Mouse (Mus musculus) midbrain, embryonic 11.5 days (tissue): Measurements from ENCODE around the gene Baiap2l1. TPM values are rescaled to one million over a fixed set of nuclear protein-coding genes. Genes with fewer than 3 reads are reported as not detected.
A peak's percentile ranks its signal among the peaks of the same experiment; 100 is the strongest.

ENCODE experiments used
- ATAC-seq: fragments of 200-750 bp; cut with Nextera tagmentation; 2 replicates; pipeline ENCODE4 v1.8.0; 2017; ENCODE audit warnings: moderate TSS enrichment, moderate library complexity; ENCODE audit not compliant: low FRiP score
- DNase-seq: peaks from one replicate; pipeline ENCODE4 v3.0.0; 2015; ENCODE audit warnings: low spot score; ENCODE audit errors: missing footprints
- H3K27ac ChIP-seq: fragments of 300-500 bp; sonication (generic); 2 replicates; pipeline ENCODE4 v1.5.1; 2014; ENCODE audit warnings: low read depth, low read length
- H3K27me3 ChIP-seq: fragments of 300-500 bp; sonication (generic); 2 replicates; pipeline ENCODE4 v1.6.1; 2014; ENCODE audit warnings: mild to moderate bottlenecking, low read length, moderate library complexity, mixed read lengths; ENCODE audit not compliant: control insufficient read depth, insufficient read depth
- H3K36me3 ChIP-seq: fragments of 300-500 bp; sonication (generic); 2 replicates; pipeline ENCODE4 v1.6.1; 2014; ENCODE audit warnings: mild to moderate bottlenecking, low read length, moderate library complexity, mixed read lengths; ENCODE audit not compliant: control insufficient read depth, insufficient read depth
- H3K4me1 ChIP-seq: fragments of 300-500 bp; sonication (generic); 2 replicates; pipeline ENCODE4 v1.6.1; 2014; ENCODE audit warnings: low read length; ENCODE audit not compliant: control insufficient read depth, insufficient read depth
- H3K4me2 ChIP-seq: fragments of 300-500 bp; sonication (generic); 2 replicates; pipeline ENCODE4 v1.6.1; 2014; ENCODE audit warnings: mild to moderate bottlenecking, moderate library complexity
- H3K4me3 ChIP-seq: fragments of 300-500 bp; sonication (generic); 2 replicates; pipeline ENCODE4 v1.5.1; 2014; ENCODE audit warnings: low read depth, low read length
- H3K9ac ChIP-seq: fragments of 300-500 bp; sonication (generic); 2 replicates; pipeline ENCODE4 v1.6.1; 2014; ENCODE audit warnings: low read length
- H3K9me3 ChIP-seq: fragments of 300-500 bp; sonication (generic); 2 replicates; pipeline ENCODE4 v1.6.1; 2016; ENCODE audit warnings: low read length; ENCODE audit not compliant: control insufficient read depth
- WGBS: fragments of 180-500 bp; shearing (Covaris S2); extraction: QIAGEN DNeasy Blood & Tissue Kit; methylation state at CpG from one replicate; pipeline ENCODE4 v1.1.7; 2014; 5-methylcytosine and 5-hydroxymethylcytosine counted together
- polyA plus RNA-seq: library from polyadenylated mRNA; unstranded; fragments of >200 nt; fragmentation: Nextera tagmentation; extraction: Ambion mirVana; gene quantifications from 2 replicates; pipeline ENCODE4 v1.2.1, GENCODE M21; 2014

The Baiap2l1 gene
- polyA plus RNA-seq, 1 experiment from 2014 or later, result 2.4 TPM

DNA sequence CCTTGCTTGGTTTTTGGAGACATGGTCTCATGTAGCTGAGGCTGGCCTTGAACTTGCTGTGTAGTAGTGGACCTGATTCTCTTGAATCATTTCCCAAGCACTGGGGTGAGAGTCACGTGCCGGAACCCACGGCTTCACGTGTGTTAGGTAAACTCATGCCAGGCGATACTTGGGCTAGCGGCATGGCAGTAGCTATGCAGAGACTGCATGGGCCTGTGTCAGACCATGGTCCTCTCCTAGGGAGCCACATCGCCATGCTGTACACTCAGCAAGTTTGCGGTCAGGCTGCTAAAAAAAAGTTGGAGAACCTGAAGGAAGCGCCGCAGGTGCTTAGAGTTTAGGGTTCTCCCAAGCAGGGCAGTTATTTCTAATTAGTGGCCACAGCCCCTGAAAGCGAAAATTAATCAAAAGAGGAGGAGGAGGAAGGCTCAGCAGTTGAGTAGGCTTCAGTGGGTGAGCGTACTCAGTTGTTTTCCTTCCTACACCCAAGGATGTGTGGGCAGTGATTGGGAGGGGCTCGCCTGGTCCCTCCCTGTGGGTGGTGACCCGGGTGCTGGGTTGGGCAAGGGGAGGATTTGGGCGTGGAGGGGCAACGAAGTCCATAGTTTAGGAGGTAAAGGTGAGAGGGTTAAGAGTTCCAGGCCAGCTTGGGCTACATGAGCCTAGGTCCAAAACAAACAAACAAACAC is 103.6 kb downstream of the Baiap2l1 start:
- Histone ChIP-seq H3K36me3 (peaks cover 3% of the 10 kb centered on the region; the same call in 1 of the 2 replicates), H3K4me3 (peak overlapping the region; percentile 99), H3K4me1 (peaks cover 29% of the 10 kb centered on the region), H3K9ac (peak overlapping the region; percentile 40; the same call in 1 of the 2 replicates), H3K9me3 (peaks cover 5% of the 10 kb centered on the region; the same call in 1 of the 2 replicates), H3K27me3 (no peaks in the 10 kb centered on the region), H3K27ac (no peak overlapping the region), H3K4me2 (peak overlapping the region; percentile 87)
- DNase-seq (no peak), ATAC-seq (peak; percentile 8; the same call in 1 of the 2 replicates)
- 59% methylated on average over 16 of the region's 16 CpGs for WGBS

DNA sequence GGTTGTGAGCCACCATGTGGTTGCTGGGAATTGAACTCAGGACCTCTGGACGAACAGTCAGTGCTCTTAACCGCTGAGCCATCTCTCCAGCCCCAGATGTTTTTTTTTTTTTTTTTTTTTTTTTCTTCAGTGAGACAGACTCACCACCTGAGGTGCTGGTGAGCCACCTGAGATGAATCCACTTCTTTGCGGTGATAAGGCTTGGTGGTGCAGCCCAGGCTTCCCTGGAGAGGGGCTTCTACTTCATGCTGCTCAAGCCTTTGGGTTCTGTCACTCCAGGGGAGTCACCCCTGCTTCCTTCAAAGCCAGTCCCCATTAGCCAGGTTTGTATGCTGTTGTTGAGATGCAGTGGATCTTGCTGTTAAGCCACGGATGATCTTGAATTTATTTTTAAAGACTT is 104.7 kb downstream of the Baiap2l1 start:
- Histone ChIP-seq H3K4me1 (peaks cover 19% of the 10 kb centered on the region), H3K4me3 (no peak overlapping the region), H3K4me2 (no peak overlapping the region), H3K9ac (no peak overlapping the region), H3K27ac (no peak overlapping the region), H3K27me3 (no peaks in the 10 kb centered on the region), H3K36me3 (no peaks in the 10 kb centered on the region), H3K9me3 (peaks cover 5% of the 10 kb centered on the region; the same call in 1 of the 2 replicates)
- no peak for ATAC-seq
- WGBS, result 80% methylated on average over 4 of the region's 4 CpGs
- DNase-seq, result no peak

GRCm38 (mm10) chr5:144251876-144252577 is 105.9 kb downstream of the Baiap2l1 start:
- H3K9ac ChIP-seq, result no peak overlapping the region
- H3K27me3 ChIP-seq, result no peaks in the 10 kb centered on the region
- no peak for DNase-seq
- H3K4me2 ChIP-seq, result no peak overlapping the region
- ATAC-seq, result no peak
- no peak overlapping the region for H3K27ac ChIP-seq
- no peaks in the 10 kb centered on the region for H3K36me3 ChIP-seq
- H3K4me1 ChIP-seq, result peaks cover 8% of the 10 kb centered on the region
- H3K9me3 ChIP-seq, result peaks cover 5% of the 10 kb centered on the region; the same call in 1 of the 2 replicates
- no peak overlapping the region for H3K4me3 ChIP-seq
- 91% methylated on average over 13 of the region's 13 CpGs for WGBS

- WGBS, result 81% methylated on average over 3 of the region's 3 CpGs
- no peak for ATAC-seq
- no peak for DNase-seq
- Histone ChIP-seq H3K4me1 (peaks cover 3% of the 10 kb centered on the region; the same call in 1 of the 2 replicates), H3K27ac (no peak overlapping the region), H3K27me3 (no peaks in the 10 kb centered on the region), H3K36me3 (no peaks in the 10 kb centered on the region), H3K4me3 (no peak overlapping the region), H3K9me3 (peaks cover 5% of the 10 kb centered on the region; the same call in 1 of the 2 replicates), H3K4me2 (no peak overlapping the region), H3K9ac (no peak overlapping the region)
These were observed 108.0 kb downstream of the Baiap2l1 start for GRCm38 (mm10) chr5:144249871-144250270.

- Histone ChIP-seq H3K9ac (no peak overlapping the region), H3K4me1 (no peaks in the 10 kb centered on the region), H3K27me3 (no peaks in the 10 kb centered on the region), H3K4me2 (no peak overlapping the region), H3K27ac (no peak overlapping the region), H3K4me3 (no peak overlapping the region), H3K9me3 (peaks cover 5% of the 10 kb centered on the region; the same call in 1 of the 2 replicates), H3K36me3 (no peaks in the 10 kb centered on the region)
- DNase-seq (no peak), ATAC-seq (no peak)
- 86% methylated on average over 10 of the region's 10 CpGs for WGBS
These were observed 109.9 kb downstream of the Baiap2l1 start for GRCm38 (mm10) chr5:144247906-144248585.

DNA sequence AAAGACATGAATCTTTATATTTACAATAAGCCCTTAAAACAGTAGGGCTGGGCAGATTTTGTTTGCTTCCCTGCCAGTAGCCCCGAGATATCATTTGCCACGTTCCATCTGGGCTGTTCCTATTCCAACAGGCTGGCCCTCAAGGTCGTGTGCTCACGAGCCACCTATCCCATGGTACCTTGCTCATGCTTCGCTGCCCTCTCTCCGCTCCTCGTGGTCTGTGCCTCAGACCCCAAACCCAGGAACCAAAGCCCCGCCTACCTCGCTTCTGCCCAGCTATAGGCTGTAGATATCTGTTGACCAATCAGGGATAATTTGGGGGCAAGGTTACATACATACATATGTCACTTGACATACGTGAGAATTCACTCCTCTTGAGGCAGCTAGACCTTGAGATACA is 110.6 kb downstream of the Baiap2l1 start:
- Histone ChIP-seq H3K9me3 (peaks cover 5% of the 10 kb centered on the region; the same call in 1 of the 2 replicates), H3K4me3 (no peak overlapping the region), H3K27ac (no peak overlapping the region), H3K4me2 (no peak overlapping the region), H3K36me3 (no peaks in the 10 kb centered on the region), H3K4me1 (no peaks in the 10 kb centered on the region), H3K9ac (no peak overlapping the region), H3K27me3 (no peaks in the 10 kb centered on the region)
- ATAC-seq (no peak), DNase-seq (no peak)
- 86% methylated on average over 10 of the region's 10 CpGs for WGBS

GRCm38 (mm10) chr5:144246669-144247068 is 111.2 kb downstream of the Baiap2l1 start:
- Histone ChIP-seq H3K4me2 (no peak overlapping the region), H3K4me1 (no peaks in the 10 kb centered on the region), H3K9me3 (peaks cover 5% of the 10 kb centered on the region; the same call in 1 of the 2 replicates), H3K4me3 (no peak overlapping the region), H3K9ac (no peak overlapping the region), H3K36me3 (no peaks in the 10 kb centered on the region), H3K27ac (no peak overlapping the region), H3K27me3 (no peaks in the 10 kb centered on the region)
- ATAC-seq (no peak), DNase-seq (no peak)
- 88% methylated on average over 7 of the region's 7 CpGs for WGBS

DNA sequence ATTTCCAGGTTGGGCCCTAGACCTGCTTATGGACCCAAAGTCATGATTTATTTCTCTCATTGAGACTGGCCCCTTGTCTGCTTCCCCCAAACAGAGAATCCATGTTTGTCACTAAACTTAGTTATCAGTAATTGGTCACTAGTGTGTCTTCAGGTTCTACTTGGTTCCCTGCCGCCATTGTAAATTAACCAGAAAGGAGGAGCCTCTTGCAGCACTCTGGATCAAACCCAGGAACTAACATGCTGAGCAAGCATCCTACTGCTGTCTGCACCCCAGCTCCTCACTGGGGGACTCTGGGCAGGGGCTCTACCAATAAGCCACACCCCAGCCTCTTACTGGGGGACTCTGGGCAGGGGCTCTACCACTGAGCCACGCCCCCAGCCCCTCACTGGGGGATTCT is 112.3 kb downstream of the Baiap2l1 start:
- Histone ChIP-seq H3K36me3 (no peaks in the 10 kb centered on the region), H3K4me3 (no peak overlapping the region), H3K9me3 (peaks cover 5% of the 10 kb centered on the region; the same call in 1 of the 2 replicates), H3K27me3 (no peaks in the 10 kb centered on the region), H3K27ac (no peak overlapping the region), H3K4me1 (no peaks in the 10 kb centered on the region), H3K4me2 (no peak overlapping the region), H3K9ac (no peak overlapping the region)
- no peak for DNase-seq
- ATAC-seq, result no peak
- WGBS, result 71% methylated on average over 2 of the region's 2 CpGs
